Mouse (Mus musculus): ENCODE measurements around the gene Slc48a1. TPM values are rescaled to one million over a fixed set of nuclear protein-coding genes. Genes with fewer than 3 reads are reported as not detected.

Gene Slc48a1
- total and polyA plus RNA-seq, 3 experiments, result 116 to 299 TPM; not detected in 1

- TF ChIP-seq MYB (IDR thresholded peaks at IDR 0.05; ENCODE audit: low read depth, low read length) (no peak), RAD21 (IDR thresholded peaks at IDR 0.05; ENCODE audit: low read depth, low read length) (no peak), NRF1 (IDR thresholded peaks at IDR 0.05; ENCODE audit: insufficient read depth, low read depth, low read length, poor library complexity, severe bottlenecking) (no peak), ZMIZ1 (IDR thresholded peaks at IDR 0.05; ENCODE audit: low read depth, low read length) (peak; percentile 9; the same call in 1 of the 2 replicates), POLR2A (IDR thresholded peaks at IDR 0.05; ENCODE audit: control insufficient read depth in 1 of 2, insufficient read depth in 1 of 2, low read depth in 1 of 2, low read length in 2 of 2, poor library complexity in 1 of 2) (peak; percentile 44 to 48; a peak in 3 of 4 replicates), UBTF (IDR thresholded peaks at IDR 0.05; ENCODE audit: borderline replicate concordance, insufficient read depth, low read depth, low read length) (peak; percentile 98), MEF2A (IDR thresholded peaks at IDR 0.05; ENCODE audit: extremely low read depth, insufficient replicate concordance, low read depth, low read length, poor library complexity, severe bottlenecking) (0 out of 2 replicates have a peak, but pooled peaks have one; percentile 11), TAL1 (IDR thresholded peaks at IDR 0.05; ENCODE audit: low read length) (no peak), USF2 (IDR thresholded peaks at IDR 0.05; ENCODE audit: borderline replicate concordance in 1 of 2, insufficient read depth in 1 of 2, low read depth in 1 of 2, low read length in 2 of 2) (no peak), MAFK (IDR thresholded peaks at IDR 0.05; ENCODE audit: borderline replicate concordance, low read depth, low read length) (no peak), KAT2A (conservative IDR thresholded peaks at IDR 0.05; ENCODE audit: low read depth, low read length) (no peak), BHLHE40 (IDR thresholded peaks at IDR 0.05; ENCODE audit: borderline replicate concordance, low read depth, low read length) (no peak; the same call in 1 of the 2 replicates), CHD1 (IDR thresholded peaks at IDR 0.05; ENCODE audit: low read depth, low read length) (peak; percentile 6; the same call in 1 of the 2 replicates), ELF1 (IDR thresholded peaks at IDR 0.05; ENCODE audit: low read depth, low read length) (peak; percentile 17; the same call in 1 of the 2 replicates), GATA1 (IDR thresholded peaks at IDR 0.05; ENCODE audit: low read depth, low read length) (peak; percentile 38; the same call in 1 of the 2 replicates), GABPA (IDR thresholded peaks at IDR 0.05; ENCODE audit: low read depth, low read length) (no peak), TBP (IDR thresholded peaks at IDR 0.05; ENCODE audit: low read depth, low read length) (peak; percentile 65), MAZ (IDR thresholded peaks at IDR 0.05; ENCODE audit: low read depth, low read length) (peak; percentile 98), CTCF (IDR thresholded peaks at IDR 0.05 in 2 of 3, conservative IDR thresholded peaks at IDR 0.05 in 1 of 3; ENCODE audit: control insufficient read depth in 1 of 3, insufficient read depth in 1 of 3, low read depth in 2 of 3, low read length in 3 of 3, poor library complexity in 1 of 3, severe bottlenecking in 1 of 3) (peak in 1 of 3 experiments; percentile 17; a peak in 3 of 6 replicates), RCOR1 (IDR thresholded peaks at IDR 0.05; ENCODE audit: low read depth, low read length) (0 out of 2 replicates have a peak, but pooled peaks have one; percentile 15), CHD2 (IDR thresholded peaks at IDR 0.05; ENCODE audit: low read length) (no peak; the same call in 1 of the 2 replicates)
Observed at GRCm38 (mm10) chr15:97831242-97831986, 53.1 kb downstream of the Slc48a1 start (continued).

Measured in MEL (cell line).